Mouse (Mus musculus): Measurements from ENCODE around the gene Nupl1. TPM values are rescaled to one million over a fixed set of nuclear protein-coding genes. Genes with fewer than 3 reads are reported as not detected.

Nupl1 gene
- polyA plus RNA-seq, 1 experiment from 2014 or later, result not detected

GRCm38 (mm10) chr14:60176469-60176890 is 74.8 kb downstream of the Nupl1 start:
- Histone ChIP-seq H3K4me2 (replicated peaks) (peak overlapping the region; percentile 98), H3K36me3 (no peaks in the 10 kb centered on the region), H3K4me1 (peaks cover 14% of the 10 kb centered on the region), H3K9me3 (no peaks in the 10 kb centered on the region), H3K27me3 (replicated peaks) (peaks cover 22% of the 10 kb centered on the region), H3K9ac (peak overlapping the region; percentile 76; the same call in 1 of the 2 replicates), H3K4me3 (peak overlapping the region; percentile 74), H3K27ac (no peak overlapping the region)
- ATAC-seq (ENCODE audit: low FRiP score, low read depth), result peak; percentile 34
- 30% methylated on average over 9 of the region's 9 CpGs for WGBS

DNA sequence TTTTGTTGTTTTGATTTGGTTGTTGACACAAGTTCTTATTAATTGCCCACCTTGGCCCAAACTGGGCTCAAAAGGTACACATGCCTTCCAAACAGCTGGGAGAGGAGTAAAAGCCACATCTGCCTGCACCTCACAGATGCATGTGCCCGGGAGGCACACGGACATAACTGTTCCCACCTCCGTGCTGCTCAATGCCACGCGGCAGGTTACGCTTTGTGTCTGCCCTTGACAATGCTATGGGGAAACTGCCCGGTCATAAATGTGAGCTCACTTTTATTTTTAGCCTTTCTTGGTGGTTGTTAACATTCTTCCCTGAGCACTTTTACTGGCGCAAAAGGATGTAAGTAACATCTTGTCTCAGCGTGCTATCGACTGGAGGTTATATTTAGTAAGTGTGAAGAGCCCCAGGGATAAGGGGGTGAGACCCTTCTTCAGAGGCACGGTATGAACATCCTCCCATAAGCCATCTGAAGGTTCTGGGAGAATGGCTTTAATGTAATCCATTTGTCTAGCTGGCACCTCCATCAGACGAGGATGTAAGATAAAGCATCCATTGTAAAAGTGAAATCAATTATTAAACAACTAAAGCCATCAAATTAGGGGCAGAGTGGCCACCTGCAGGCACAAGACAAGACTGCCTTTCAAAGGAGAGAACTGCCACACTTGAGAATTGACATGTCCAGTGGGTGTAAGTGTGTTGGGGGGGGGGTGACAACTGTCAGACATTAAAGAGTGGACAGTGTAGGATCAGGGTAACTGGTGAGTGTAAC is 78.8 kb downstream of the Nupl1 start:
- H3K27ac ChIP-seq, result no peak overlapping the region
- no peaks in the 10 kb centered on the region for H3K36me3 ChIP-seq
- no peak overlapping the region for H3K4me3 ChIP-seq
- ATAC-seq (ENCODE audit: low FRiP score, low read depth), result no peak
- H3K9ac ChIP-seq, result no peak overlapping the region
- no peaks in the 10 kb centered on the region for H3K9me3 ChIP-seq
- peaks cover 14% of the 10 kb centered on the region for H3K4me1 ChIP-seq
- H3K27me3 ChIP-seq (replicated peaks), result peaks cover 21% of the 10 kb centered on the region
- no peak overlapping the region for H3K4me2 ChIP-seq (replicated peaks)
- WGBS, result 37% methylated on average over 12 of the region's 12 CpGs

DNA sequence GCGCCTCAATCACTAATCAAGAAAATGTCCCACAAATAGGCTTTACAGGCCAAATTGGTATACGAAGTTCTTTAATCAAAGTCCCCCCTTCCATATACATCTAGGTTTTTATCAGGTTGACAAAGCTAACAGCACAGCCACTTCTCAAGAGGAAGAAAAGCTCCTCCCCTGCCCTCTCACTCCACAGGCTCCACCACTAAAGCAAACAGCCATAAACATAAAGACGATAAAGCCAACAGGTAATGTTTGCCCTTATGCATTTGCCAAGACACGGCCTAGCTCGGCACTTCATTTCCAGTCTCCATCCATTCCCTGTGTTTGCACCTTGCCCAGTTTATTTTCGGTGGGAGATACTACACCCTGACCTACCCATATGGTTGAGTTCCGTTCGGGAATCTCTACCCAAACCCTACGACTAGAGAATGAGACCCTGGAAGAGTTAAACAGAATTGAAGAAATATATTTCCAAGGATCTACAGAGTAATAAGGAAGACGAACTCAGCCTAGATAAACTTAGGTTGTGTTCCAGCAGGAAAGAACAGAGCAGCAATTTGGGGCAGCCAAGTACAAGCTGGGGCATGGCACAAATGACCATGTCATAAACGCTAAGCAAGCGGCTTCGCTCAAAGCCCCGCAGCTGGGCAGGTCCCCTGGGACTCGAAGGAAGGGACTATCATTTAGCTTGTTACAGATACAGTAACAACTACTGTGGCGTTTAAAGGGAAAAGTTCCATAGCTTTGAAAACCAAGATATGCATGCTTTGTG is 80.2 kb downstream of the Nupl1 start:
- ATAC-seq (ENCODE audit: low FRiP score, low read depth), result no peak
- WGBS, result 50% methylated on average over 16 of the region's 16 CpGs
- no peaks in the 10 kb centered on the region for H3K36me3 ChIP-seq

DNA sequence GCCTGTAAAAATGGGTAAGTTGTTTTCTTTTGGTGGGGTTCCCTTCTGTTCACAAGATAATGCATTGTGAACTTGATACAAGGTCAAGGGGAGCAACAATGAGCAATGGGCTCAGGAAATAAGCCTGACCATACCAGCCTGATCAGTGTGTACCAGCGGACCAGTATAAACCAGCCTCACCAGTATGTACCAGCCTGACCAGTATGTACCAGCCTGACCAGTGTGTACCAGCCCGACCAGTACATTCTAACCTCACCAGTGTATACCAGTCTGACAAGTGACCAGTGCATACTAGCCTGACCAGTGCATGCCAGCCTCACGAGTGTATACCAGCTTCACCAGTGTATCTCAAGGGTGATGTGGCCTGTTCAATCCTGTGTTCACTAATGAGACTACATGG is 87.9 kb downstream of the Nupl1 start:
- Histone ChIP-seq H3K27me3 (replicated peaks) (no peaks in the 10 kb centered on the region), H3K36me3 (no peaks in the 10 kb centered on the region), H3K4me2 (replicated peaks) (no peak overlapping the region), H3K9ac (no peak overlapping the region), H3K9me3 (no peaks in the 10 kb centered on the region), H3K4me3 (no peak overlapping the region), H3K4me1 (no peaks in the 10 kb centered on the region), H3K27ac (no peak overlapping the region)
- ATAC-seq (ENCODE audit: low FRiP score, low read depth), result no peak
- 89% methylated on average over 3 of the region's 3 CpGs for WGBS

More for the DNA sequence above, 80.2 kb downstream of the Nupl1 start:
- Histone ChIP-seq H3K4me1 (peaks cover 7% of the 10 kb centered on the region), H3K27me3 (replicated peaks) (peaks cover 14% of the 10 kb centered on the region; the same call in 1 of the 2 replicates), H3K9ac (no peak overlapping the region), H3K4me2 (replicated peaks) (no peak overlapping the region), H3K9me3 (no peaks in the 10 kb centered on the region), H3K27ac (no peak overlapping the region), H3K4me3 (no peak overlapping the region)

DNA sequence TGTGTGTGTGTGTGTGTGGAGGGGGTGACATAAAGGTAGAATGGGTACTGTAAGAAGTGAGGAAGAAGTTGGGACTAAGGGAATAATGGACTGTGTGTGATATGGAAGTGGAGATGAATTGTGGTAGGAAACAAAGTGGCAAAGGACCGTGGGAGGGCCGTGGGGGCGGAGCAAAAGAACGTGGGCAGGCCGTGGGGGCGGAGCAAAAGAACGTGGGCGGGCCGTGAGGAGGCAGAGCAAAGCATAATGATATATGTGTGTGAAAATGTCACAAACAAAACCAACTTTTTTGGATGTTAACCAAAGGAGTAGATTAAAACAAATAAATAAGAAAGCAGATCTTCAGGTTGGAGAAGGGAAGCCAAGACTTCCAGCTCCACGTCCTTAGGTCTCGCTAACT is 98.9 kb downstream of the Nupl1 start:
- ATAC-seq (ENCODE audit: low FRiP score, low read depth), result no peak

DNA sequence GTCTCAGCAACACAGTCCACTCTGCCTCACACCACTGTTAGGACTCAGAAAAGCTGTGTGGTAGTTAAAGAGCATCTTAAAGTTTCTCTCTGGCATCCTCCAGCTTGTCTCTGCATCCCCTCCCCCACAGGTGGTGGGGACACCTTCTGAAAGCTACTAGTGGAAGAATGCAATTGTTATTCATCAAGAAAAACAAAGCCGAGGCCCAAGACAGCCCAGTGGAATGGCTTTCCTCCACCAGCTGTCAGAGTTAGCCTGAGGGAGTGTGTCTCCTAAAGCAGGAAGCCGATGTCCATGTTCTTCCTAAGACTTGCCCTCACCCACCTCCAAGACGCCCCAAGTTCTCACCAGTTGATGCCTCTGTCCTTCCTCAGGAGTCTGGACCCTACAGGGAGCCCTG is 102.3 kb downstream of the Nupl1 start:
- WGBS, result 55% methylated on average over 3 of the region's 3 CpGs
- Histone ChIP-seq H3K4me2 (replicated peaks) (no peak overlapping the region), H3K9me3 (no peaks in the 10 kb centered on the region), H3K36me3 (no peaks in the 10 kb centered on the region), H3K4me3 (no peak overlapping the region), H3K9ac (no peak overlapping the region), H3K4me1 (no peaks in the 10 kb centered on the region), H3K27ac (no peak overlapping the region), H3K27me3 (replicated peaks) (no peaks in the 10 kb centered on the region)
- ATAC-seq (ENCODE audit: low FRiP score, low read depth), result no peak

More for the DNA sequence above, 98.9 kb downstream of the Nupl1 start:
- H3K36me3 ChIP-seq, result no peaks in the 10 kb centered on the region
- no peak overlapping the region for H3K4me3 ChIP-seq
- 85% methylated on average over 11 of the region's 11 CpGs for WGBS
- H3K9me3 ChIP-seq, result no peaks in the 10 kb centered on the region
- H3K4me2 ChIP-seq (replicated peaks), result no peak overlapping the region
- no peaks in the 10 kb centered on the region for H3K4me1 ChIP-seq
- H3K27me3 ChIP-seq (replicated peaks), result no peaks in the 10 kb centered on the region
- H3K9ac ChIP-seq, result no peak overlapping the region
- no peak overlapping the region for H3K27ac ChIP-seq

DNA sequence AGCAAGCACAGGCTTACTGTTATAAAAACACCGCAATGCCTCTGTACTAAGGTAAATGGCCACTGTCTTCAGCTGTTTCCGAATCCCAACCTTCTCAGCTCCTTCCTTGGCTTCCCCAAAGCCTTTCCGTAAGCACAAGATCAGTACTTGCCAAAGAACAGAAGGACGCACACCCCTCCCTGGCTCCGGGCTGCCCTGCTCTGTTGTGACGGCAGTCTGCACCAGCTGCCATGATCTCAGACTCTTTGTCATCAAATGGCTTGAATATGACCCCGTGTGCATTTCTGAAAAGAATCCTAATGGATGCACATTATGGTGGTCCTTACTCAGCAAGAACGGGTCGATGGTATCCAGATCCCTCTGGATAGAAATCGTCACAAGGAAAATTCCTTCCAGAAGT is 108.0 kb downstream of the Nupl1 start:
- no peak overlapping the region for H3K4me2 ChIP-seq (replicated peaks)
- no peak overlapping the region for H3K9ac ChIP-seq
- no peak overlapping the region for H3K27ac ChIP-seq
- 80% methylated on average over 10 of the region's 10 CpGs for WGBS
- H3K27me3 ChIP-seq (replicated peaks), result no peaks in the 10 kb centered on the region
- no peaks in the 10 kb centered on the region for H3K36me3 ChIP-seq
- H3K4me3 ChIP-seq, result no peak overlapping the region
- no peaks in the 10 kb centered on the region for H3K9me3 ChIP-seq
- no peaks in the 10 kb centered on the region for H3K4me1 ChIP-seq
- no peak for ATAC-seq (ENCODE audit: low FRiP score, low read depth)

DNA sequence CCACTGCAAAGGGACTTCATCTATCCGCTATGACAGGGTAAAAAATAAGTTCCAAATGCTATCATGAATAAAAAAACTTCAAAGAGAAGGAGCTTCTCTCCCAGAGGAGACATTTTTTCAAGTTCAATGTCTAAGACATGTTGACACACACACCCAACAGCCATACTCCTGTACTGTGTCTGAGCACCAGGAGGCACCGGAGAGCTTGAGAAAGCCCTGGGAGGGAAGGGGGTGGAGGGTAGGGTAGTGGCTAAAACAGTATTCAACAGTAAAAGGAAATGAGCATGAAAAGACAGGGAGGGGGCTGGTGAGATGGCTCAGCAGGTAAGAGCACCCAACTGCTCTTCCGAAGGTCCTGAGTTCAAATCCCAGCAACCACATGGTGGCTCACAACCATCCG is 112.9 kb downstream of the Nupl1 start:
- H3K4me2 ChIP-seq (replicated peaks), result no peak overlapping the region
- 90% methylated on average over 4 of the region's 4 CpGs for WGBS
- no peak overlapping the region for H3K27ac ChIP-seq
- ATAC-seq (ENCODE audit: low FRiP score, low read depth), result no peak
- no peaks in the 10 kb centered on the region for H3K36me3 ChIP-seq
- no peaks in the 10 kb centered on the region for H3K4me1 ChIP-seq
- H3K9ac ChIP-seq, result no peak overlapping the region
- H3K27me3 ChIP-seq (replicated peaks), result no peaks in the 10 kb centered on the region
- H3K9me3 ChIP-seq, result no peaks in the 10 kb centered on the region
- no peak overlapping the region for H3K4me3 ChIP-seq

DNA sequence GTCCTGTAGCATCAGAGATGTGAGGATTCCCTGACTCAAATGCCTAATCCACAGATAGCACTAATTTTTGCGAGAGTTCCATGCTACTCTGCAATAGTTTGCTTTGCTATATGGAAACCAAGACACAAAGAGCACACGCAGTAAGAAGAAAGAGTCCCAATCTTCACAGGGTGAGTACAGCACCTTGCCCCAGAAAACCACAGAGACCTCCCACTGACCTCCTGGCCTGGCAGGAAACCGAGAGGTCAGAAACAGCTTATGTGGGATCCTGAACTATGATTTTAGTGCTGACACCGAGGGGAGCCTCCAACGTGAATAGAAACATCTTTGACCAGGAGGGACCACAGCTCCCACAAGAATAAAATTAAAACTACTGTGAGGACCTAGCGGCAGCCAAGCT is 113.4 kb downstream of the Nupl1 start:
- H3K36me3 ChIP-seq, result no peaks in the 10 kb centered on the region
- H3K9me3 ChIP-seq, result no peaks in the 10 kb centered on the region
- H3K4me2 ChIP-seq (replicated peaks), result no peak overlapping the region
- WGBS, result 80% methylated on average over 6 of the region's 6 CpGs
- H3K9ac ChIP-seq, result no peak overlapping the region
- no peak overlapping the region for H3K4me3 ChIP-seq
- no peak for ATAC-seq (ENCODE audit: low FRiP score, low read depth)
- H3K27me3 ChIP-seq (replicated peaks), result no peaks in the 10 kb centered on the region
- no peak overlapping the region for H3K27ac ChIP-seq
- H3K4me1 ChIP-seq, result no peaks in the 10 kb centered on the region

GRCm38 (mm10) chr14:60135801-60136200 is 115.4 kb downstream of the Nupl1 start:
- H3K27me3 ChIP-seq (replicated peaks), result no peaks in the 10 kb centered on the region
- no peak overlapping the region for H3K27ac ChIP-seq
- H3K9ac ChIP-seq, result no peak overlapping the region
- no peak overlapping the region for H3K4me2 ChIP-seq (replicated peaks)
- H3K4me1 ChIP-seq, result no peaks in the 10 kb centered on the region
- no peaks in the 10 kb centered on the region for H3K9me3 ChIP-seq
- 90% methylated on average over 4 of the region's 4 CpGs for WGBS
- no peak for ATAC-seq (ENCODE audit: low FRiP score, low read depth)
- H3K36me3 ChIP-seq, result no peaks in the 10 kb centered on the region
- H3K4me3 ChIP-seq, result no peak overlapping the region

DNA sequence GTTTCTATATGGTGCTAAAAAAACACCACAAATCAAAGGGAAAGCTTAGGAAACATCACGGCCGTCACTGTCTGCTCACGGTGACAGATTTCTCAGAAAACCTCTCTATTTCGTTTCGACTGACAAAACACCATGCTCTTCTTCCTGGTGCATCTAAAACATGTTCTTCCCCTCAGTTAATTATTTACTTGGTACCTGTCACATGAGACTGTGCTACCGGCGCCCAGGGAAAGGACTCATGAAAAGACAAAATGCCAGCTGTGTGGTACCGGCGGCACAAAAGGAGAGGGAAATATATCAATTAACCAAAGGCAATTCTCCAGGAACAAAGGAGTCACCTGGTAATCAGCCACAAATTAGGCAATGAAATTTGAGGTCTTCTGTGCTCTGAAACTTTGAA is 116.5 kb downstream of the Nupl1 start:
- WGBS, result 48% methylated on average over 9 of the region's 9 CpGs

More for the DNA sequence above, 116.5 kb downstream of the Nupl1 start:
- Histone ChIP-seq H3K4me2 (replicated peaks) (no peak overlapping the region), H3K9me3 (no peaks in the 10 kb centered on the region), H3K4me3 (no peak overlapping the region), H3K27me3 (replicated peaks) (no peaks in the 10 kb centered on the region), H3K27ac (no peak overlapping the region), H3K4me1 (no peaks in the 10 kb centered on the region), H3K36me3 (no peaks in the 10 kb centered on the region), H3K9ac (no peak overlapping the region)
- ATAC-seq (ENCODE audit: low FRiP score, low read depth), result no peak
